Mouse (Mus musculus) central nervous system, embryonic 11.5 days (tissue): ENCODE results near the gene Aadac. TPM values are rescaled to one million over a fixed set of nuclear protein-coding genes. Genes with fewer than 3 reads are reported as not detected.

Experiments
- polyA plus RNA-seq: library from polyadenylated mRNA; depleted of rRNA; stranded (reverse); fragments of >200 nt; gene quantifications from 2 replicates; pipeline ENCODE4 v1.2.3, GENCODE M21; 2012; rRNA removed

Gene Aadac
- polyA plus RNA-seq: 2.0 and 3.9 TPM in 2 replicates

GRCm38 (mm10) chr3:60025417-60025816 is at the start of gene Aadac:
Gene Aadac (plus strand): TSS chr3:60025717.

GRCm38 (mm10) chr3:60006443-60006842 is 19.1 kb upstream of the Aadac start, which contains the start of gene Aadacl2:
Gene Aadacl2 (plus strand): TSS chr3:60006743.

GRCm38 (mm10) chr3:60081648-60082047 is 56.1 kb downstream of the Aadac start, which contains the start of gene Sucnr1:
Gene Sucnr1 (plus strand): TSS chr3:60081869.

Other genes with a start within 250 kb of the Aadac start
- gene Gm8298, start 164.7 kb upstream of the Aadac start, polyA plus RNA-seq: not detected in 2 replicates
- not detected in 2 replicates for gene C130079G13Rik, start 100.5 kb upstream of the Aadac start, polyA plus RNA-seq
- gene Aadacl2, start 19.0 kb upstream of the Aadac start, polyA plus RNA-seq: not detected in 2 replicates
- 0.07 and 0.30 TPM in 2 replicates for gene Sucnr1, start 56.2 kb downstream of the Aadac start, polyA plus RNA-seq